Mouse (Mus musculus) left cerebral cortex, postnatal 36 days (tissue): ENCODE measurements at regions not wholly inside any gene's neighbourhood (a gene's known extent, or its start where the extent isn't known, plus 50 kb on each side); places are given as distances from the start of the nearest gene placed in this dataset.

Source experiments
- DNase-seq, 2 experiments: peaks; one replicate each; pipeline ENCODE4 v3.0.0; 2021 to 2022; ENCODE audit warnings: low spot score in 2 of 2, mixed read lengths in 1 of 2
- intact Hi-C: fragments of 180-260 bp; cut with DNase I; formaldehyde crosslinking; loops from one replicate; pipeline ENCODE4 v1.15.1; 2025

- intact Hi-C loops: loop anchor here (5.0 kb wide), 1 partner anchor 185 kb away; no protein-coding TSS in a partner anchor
- no peak for DNase-seq
These were observed 111.5 kb downstream of the Mrm1 start for GRCm38 (mm10) chr11:84707772-84708171.

- intact Hi-C loops: loop anchor here (5.0 kb wide), 1 partner anchor 184 kb away; no protein-coding TSS in a partner anchor
- DNase-seq: no peak
These were observed 112.6 kb downstream of the Mrm1 start for GRCm38 (mm10) chr11:84706692-84707091.

GRCm38 (mm10) chr11:84701319-84702175, 117.8 kb downstream of the Mrm1 start:
- no peak for DNase-seq
- intact Hi-C loops: no loop called here

- intact Hi-C loops: loop anchor here (5.0 kb wide), 1 partner anchor 170 kb away; the partner anchor contains the start of gene Lhx1
- peak; percentile 82 to 88 for DNase-seq
These were observed 121.8 kb downstream of the Mrm1 start for GRCm38 (mm10) chr11:84697521-84697920.

GRCm38 (mm10) chr11:84692638-84693037, 126.7 kb downstream of the Mrm1 start:
- intact Hi-C loops: no loop called here
- DNase-seq: no peak

DNA sequence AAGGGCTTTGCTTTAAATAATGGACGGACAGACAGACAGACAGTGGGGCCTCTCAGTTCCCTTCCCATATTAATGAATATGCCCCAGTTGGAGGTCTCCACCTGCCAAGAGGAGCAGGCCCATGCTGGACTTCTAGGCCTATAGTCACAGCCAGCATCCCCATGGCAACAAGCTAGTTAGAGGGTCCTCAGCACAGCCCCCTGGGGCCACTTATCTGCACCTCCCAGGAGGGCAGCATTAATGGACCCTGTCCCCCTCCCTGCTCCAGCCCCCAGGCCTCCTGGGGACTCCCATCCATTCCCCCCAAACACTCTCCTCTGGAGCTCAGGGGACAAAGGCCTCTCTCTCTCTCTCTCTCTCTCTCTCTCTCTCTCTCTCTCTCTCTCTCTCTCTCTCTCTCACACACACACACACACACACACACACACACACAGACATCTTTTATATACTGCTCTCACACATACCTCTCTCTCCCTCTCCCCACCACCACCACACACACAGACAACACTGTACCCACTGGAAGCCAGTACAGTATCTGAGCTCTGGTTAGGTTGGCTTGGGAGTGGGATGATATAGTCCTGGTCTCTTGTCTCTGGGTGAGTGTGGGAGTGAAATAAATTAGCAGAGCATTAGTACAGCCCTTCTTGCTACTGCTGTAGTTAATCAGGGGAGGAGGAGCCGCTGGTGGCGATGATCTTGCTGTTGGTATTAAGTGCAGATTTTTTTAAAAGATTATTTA, 127.7 kb downstream of the Mrm1 start:
- intact Hi-C loops: no loop called here
- no peak for DNase-seq

GRCm38 (mm10) chr11:84686473-84686872, 132.8 kb downstream of the Mrm1 start:
- no peak for DNase-seq
- intact Hi-C loops: no loop called here

DNA sequence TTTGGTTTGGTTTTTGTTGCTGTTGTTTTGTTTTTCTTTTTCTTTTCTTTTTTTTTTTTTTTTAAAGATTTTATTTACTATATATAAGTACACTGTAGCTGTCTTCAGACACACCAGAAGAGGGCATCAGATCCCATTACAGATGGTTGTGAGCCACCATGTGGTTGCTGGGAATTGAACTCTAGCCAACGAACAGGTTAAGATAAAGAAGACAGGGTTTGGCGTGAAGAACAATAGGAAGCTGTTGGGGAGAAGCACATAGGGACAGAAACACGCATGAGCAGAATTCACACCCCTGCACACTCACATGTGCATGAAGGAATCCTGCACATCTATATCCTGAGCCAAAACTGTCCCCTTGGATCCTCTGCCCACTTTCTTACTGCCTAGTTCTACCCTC, 135.0 kb downstream of the Mrm1 start:
- no peak for DNase-seq
- intact Hi-C loops: no loop called here

DNA sequence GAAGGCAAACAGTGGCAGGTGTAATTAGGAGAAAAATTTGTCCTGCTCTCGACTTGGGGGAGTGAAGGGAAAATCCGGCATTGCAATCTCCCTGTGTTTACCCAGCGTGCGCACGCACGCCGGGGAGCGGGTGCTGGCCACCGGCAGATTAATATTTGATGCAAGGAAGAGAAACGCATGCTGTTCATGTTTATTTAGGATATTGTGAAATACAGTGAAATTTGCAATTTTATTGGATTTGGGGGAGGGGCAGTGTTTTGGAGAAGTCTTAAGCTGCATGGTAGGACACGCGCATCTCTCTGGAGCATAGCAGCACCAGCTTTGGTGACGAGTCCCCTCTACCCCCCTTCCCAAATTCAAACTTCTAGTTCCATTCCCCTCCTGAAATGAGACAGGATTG, 136.4 kb downstream of the Mrm1 start:
- intact Hi-C loops: no loop called here

DNA sequence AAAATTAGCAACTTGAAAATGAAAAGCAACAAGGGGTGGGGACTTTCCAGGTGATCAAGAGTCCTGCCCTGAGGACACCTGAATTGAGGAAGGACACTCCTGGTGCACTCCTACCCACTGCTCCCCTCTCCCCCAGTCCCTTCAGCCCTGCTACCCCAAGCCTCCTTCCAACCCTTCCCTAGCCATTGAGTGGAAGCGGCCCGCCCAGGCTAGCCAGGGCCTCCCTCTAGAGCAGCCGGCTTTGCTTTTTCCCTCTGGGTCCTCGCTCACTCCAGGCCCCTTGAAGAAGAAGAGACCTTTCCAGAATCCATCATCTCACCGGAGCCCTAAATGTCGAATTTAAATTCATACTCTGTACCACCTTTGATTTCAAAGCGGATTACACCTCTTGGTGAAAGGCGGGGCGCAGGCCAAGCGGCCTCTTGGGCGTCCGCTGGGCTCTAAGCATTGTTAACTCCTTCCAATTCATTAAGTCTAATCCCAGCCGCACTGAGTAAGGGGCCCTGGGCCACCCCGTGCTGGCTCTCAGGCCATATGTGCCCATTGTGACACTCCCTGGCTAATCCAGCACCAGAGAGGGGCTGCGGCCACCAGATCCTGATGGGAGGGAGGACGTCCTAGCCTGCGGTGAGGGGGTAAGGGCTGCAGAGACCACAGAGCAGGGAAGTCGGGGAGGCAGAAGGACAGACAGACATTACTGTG, 142.8 kb downstream of the Mrm1 start:
- no peak for DNase-seq
- intact Hi-C loops: no loop called here

More for the DNA sequence above, 136.4 kb downstream of the Mrm1 start:
- DNase-seq: no peak

DNA sequence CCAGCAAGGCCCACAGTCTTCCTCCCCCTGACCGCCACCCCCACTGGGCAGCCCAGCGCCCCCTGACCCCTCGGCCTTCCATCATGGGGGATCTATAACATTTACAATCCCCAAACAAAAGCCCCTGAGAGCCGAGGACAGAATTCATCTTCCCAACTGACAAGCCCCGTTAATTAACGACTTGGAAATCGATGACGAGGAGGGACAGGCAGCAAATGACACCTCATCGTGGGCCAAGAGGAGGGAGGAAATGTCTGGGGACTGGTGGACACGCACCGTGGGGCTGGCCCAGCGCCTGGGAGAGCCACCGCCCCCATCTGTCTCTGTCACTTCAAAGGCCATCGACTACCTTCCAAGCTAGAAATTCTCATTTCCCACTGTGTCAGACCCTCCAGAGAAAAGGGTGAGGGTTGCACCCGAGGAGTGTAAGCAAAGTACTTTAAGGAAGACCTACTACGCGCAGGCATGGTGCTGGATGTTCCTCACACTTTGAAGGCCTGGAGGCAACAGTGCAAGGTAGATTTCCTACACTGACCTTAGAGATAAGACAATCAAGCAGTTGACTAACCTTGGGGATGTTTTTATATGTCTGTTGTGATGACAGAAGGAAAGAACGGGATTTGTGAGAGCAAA, 146.4 kb downstream of the Mrm1 start:
- intact Hi-C loops: no loop called here

GRCm38 (mm10) chr11:84671585-84671984, 146.2 kb upstream of the Lhx1 start:
- intact Hi-C loops: no loop called here
- no peak for DNase-seq

More for the DNA sequence above, 146.4 kb downstream of the Mrm1 start:
- DNase-seq: no peak

DNA sequence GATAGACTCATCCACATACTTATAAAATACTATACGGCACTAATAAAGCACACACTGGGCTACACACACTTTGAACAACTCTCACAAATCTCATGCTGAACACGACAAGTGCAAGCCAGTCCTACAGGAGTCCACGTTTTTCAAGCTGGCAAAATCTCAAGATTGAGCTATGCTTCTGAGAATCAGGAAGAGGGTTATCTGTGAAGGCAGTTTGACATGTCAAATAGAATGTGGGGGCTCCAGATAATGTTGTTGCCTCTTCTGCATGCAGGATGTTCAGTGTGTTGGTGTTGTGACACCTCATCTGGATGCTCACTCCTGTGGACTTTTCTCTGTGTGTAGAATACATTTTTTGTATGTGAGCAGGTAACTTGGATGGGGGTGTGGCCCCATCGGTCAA, 142.4 kb upstream of the Lhx1 start:
- intact Hi-C loops: no loop called here
- no peak for DNase-seq

- DNase-seq: no peak
- intact Hi-C loops: no loop called here
These were observed 138.9 kb upstream of the Lhx1 start for GRCm38 (mm10) chr11:84664258-84664657.

- intact Hi-C loops: no loop called here
- DNase-seq: no peak
These were observed 136.6 kb upstream of the Lhx1 start for GRCm38 (mm10) chr11:84661981-84662380.

DNA sequence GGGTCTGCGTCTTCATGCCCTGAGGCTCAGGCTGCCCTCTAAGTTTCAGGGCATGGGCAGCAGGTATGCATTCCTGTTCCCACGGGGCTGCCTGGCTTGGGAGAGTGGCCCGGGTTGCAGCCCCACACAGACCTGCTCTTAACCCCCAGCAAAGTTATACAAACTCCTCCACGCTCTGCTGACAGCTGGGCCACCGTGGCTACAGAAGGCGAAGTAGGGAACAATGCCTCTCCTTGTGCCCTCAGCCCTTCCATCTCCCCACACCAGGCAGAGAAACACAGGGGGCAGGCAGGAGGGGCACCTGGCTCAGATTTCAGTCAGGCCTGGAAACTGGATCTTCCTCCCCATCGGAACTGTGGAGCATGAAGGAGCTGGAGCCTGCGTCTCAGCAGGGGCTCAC, 135.5 kb upstream of the Lhx1 start:
- no peak for DNase-seq
- intact Hi-C loops: no loop called here

GRCm38 (mm10) chr11:84659370-84659937, 134.1 kb upstream of the Lhx1 start:
- no peak for DNase-seq
- intact Hi-C loops: no loop called here

GRCm38 (mm10) chr11:84653481-84653880, 128.1 kb upstream of the Lhx1 start:
- no peak for DNase-seq
- intact Hi-C loops: no loop called here

GRCm38 (mm10) chr11:84648899-84649298, 123.6 kb upstream of the Lhx1 start:
- no peak for DNase-seq
- intact Hi-C loops: no loop called here
